Mouse (Mus musculus) spleen, adult 2 months (tissue): ENCODE data around the gene Mettl22.

Source experiments
- CTCF ChIP-seq: fragments of 200-500 bp; IDR thresholded peaks from 2 replicates; pipeline ENCODE4 v1.5.1; 2011; ENCODE audit warnings: mild to moderate bottlenecking, inconsistent platforms; ENCODE audit not compliant: insufficient read depth, insufficient read length, insufficient replicate concordance; ENCODE audit errors: extremely low read depth
- POLR2A ChIP-seq: fragments of 200-500 bp; IDR thresholded peaks from 2 replicates; pipeline ENCODE4 v1.6.1; 2011; ENCODE audit warnings: low read depth, low read length, inconsistent platforms

DNA sequence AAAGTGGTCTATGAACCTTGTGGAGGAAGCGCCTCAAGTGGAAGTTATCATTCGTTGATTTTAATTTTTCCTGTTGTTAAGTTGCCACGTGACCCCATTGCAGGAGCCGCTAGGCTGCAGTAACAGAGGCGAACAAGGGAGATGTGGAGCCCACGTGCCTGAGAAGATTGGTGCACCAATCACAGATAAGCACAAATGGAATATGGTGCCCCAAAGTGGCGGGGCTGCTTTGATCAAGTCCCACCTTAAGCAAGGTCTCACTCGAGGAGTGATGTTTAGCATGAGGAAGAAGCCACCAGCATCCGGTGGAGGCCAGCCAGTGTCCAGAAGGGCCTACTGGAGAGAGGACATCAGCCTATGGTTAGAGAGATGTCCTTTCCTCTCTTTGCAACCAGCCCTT, 61.9 kb downstream of the Mettl22 start:
- no peak for TF ChIP-seq POLR2A
- no peak for TF ChIP-seq CTCF
